Mouse (Mus musculus): ENCODE measurements around the gene Tenm3.

DNA sequence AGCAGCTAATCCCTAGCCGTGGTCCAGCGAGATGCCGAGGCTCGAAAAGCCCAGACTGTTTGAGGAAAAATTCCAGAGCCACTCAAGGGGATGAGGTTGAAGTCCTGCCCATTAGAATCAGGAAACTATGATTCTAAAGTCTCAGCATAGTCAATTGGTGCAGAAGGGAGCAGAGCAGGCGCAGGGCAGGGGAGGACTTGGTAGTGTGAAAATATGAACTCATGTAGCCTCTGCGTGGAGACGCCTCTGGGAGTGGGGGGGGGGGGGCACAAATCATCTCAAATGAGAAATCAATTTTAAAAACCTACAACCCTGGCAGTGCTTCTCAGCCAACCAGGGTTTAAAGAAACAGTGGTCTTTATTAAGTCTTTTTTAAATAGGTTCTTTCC, 392.5 kb downstream of the Tenm3 start:
- TF ChIP-seq CTCF (IDR thresholded peaks at IDR 0.05; ENCODE audit: control insufficient read depth, insufficient read depth, insufficient read length) = no peak
- no peak for TF ChIP-seq MYOD1 (IDR thresholded peaks at IDR 0.05; ENCODE audit: control insufficient read depth, insufficient read length, low read depth)
- no peak for TF ChIP-seq USF1 (IDR thresholded peaks at IDR 0.05; ENCODE audit: low read depth)
- TF ChIP-seq MAX (IDR thresholded peaks at IDR 0.05) = no peak
